Mouse (Mus musculus) CH12.LX (cell line): ENCODE data around the gene Tgfa.

ENCODE experiments used
- CTCF ChIP-seq, 2 experiments: IDR thresholded peaks in 1 of 2; conservative IDR thresholded peaks in 1 of 2; 2 replicates each; pipeline ENCODE4 v1.5.1; 2011 to 2012; ENCODE audit warnings: low read depth in 2 of 2, low read length in 2 of 2, improper control_type of control experiment in 1 of 2, inconsistent platforms in 1 of 2, mild to moderate bottlenecking in 1 of 2, moderate library complexity in 1 of 2
- GABPA ChIP-seq: IDR thresholded peaks from 2 replicates; pipeline ENCODE4 v1.6.1; 2012; ENCODE audit warnings: low read depth, low read length, improper control_type of control experiment, inconsistent platforms; ENCODE audit not compliant: insufficient replicate concordance
- MAFK ChIP-seq: IDR thresholded peaks from 2 replicates; pipeline ENCODE4 v1.6.1; 2011; ENCODE audit warnings: low read length, improper control_type of control experiment; ENCODE audit not compliant: insufficient replicate concordance
- MAX ChIP-seq: IDR thresholded peaks from 2 replicates; pipeline ENCODE4 v1.6.1; 2011; ENCODE audit warnings: low read length, improper control_type of control experiment
- MYC ChIP-seq: IDR thresholded peaks from 2 replicates; pipeline ENCODE4 v1.6.1; 2011; ENCODE audit warnings: low read depth, mild to moderate bottlenecking, improper control_type of control experiment, low read length
- POLR2A ChIP-seq: IDR thresholded peaks from 2 replicates; pipeline ENCODE4 v1.6.1; 2011; ENCODE audit warnings: low read depth, mild to moderate bottlenecking, improper control_type of control experiment, low read length
- SIN3A ChIP-seq: IDR thresholded peaks from 2 replicates; pipeline ENCODE4 v1.6.1; 2012; ENCODE audit warnings: low read length, improper control_type of control experiment, inconsistent platforms
- TBP ChIP-seq: conservative IDR thresholded peaks from 2 replicates; pipeline ENCODE4 v1.6.1; 2011; ENCODE audit warnings: low read depth, low read length, improper control_type of control experiment
- TCF12 ChIP-seq: IDR thresholded peaks from 2 replicates; pipeline ENCODE4 v1.6.1; 2014; ENCODE audit warnings: low read depth, mild to moderate bottlenecking, inconsistent platforms, low read length, improper control_type of control experiment
- USF1 ChIP-seq: IDR thresholded peaks from 2 replicates; pipeline ENCODE4 v1.6.1; 2014; ENCODE audit warnings: low read depth, mild to moderate bottlenecking, inconsistent platforms, low read length, improper control_type of control experiment
- ZC3H11A ChIP-seq: IDR thresholded peaks from 2 replicates; pipeline ENCODE4 v1.6.1; 2012; ENCODE audit warnings: low read depth, mild to moderate bottlenecking, inconsistent platforms, low read length, improper control_type of control experiment
- ZMIZ1 ChIP-seq: IDR thresholded peaks from 2 replicates; pipeline ENCODE4 v1.6.1; 2012; ENCODE audit warnings: low read depth, mild to moderate bottlenecking, inconsistent platforms, low read length, improper control_type of control experiment

DNA sequence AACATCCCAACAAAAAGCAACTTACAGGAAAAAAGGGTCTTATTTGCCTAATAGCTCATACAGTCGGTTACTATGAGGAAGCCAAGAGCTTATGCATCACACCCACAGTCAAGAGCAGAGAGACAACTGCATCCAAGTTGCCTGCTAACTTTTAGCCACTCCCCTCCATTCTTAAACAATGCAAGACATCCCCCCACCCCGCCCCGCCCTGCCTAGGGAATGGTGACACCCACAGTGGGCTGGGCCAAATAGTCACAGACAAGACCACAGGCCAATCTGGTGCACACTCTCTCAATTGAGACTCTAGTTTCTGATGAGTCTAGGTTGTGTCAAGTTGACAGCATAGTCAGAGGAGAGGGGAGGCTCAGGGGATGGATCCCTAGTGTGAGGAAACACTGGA, 101.1 kb downstream of the Tgfa start:
- TF ChIP-seq USF1: no peak
- no peak for TF ChIP-seq ZMIZ1
- TF ChIP-seq TCF12: no peak
- TF ChIP-seq TBP: no peak
- no peak for TF ChIP-seq POLR2A
- no peak for TF ChIP-seq MYC
- no peak for TF ChIP-seq MAX
- TF ChIP-seq MAFK: no peak
- TF ChIP-seq ZC3H11A: no peak
- no peak for TF ChIP-seq SIN3A
- TF ChIP-seq GABPA: no peak
- TF ChIP-seq CTCF (conservative IDR thresholded peaks at IDR 0.05 in 1 of 2, IDR thresholded peaks at IDR 0.05 in 1 of 2; ENCODE audit: low read depth in 2 of 2, low read length in 2 of 2): no peak
